Mouse (Mus musculus): ENCODE measurements at regions not wholly inside any gene's neighbourhood (a gene's known extent, or its start where the extent isn't known, plus 50 kb on each side); places are given as distances from the start of the nearest gene placed in this dataset.
"Not testable (repeated sequence)": the region's sequence is repeated elsewhere in the genome, so short reads cannot be mapped to it uniquely, and the experiment has no call there.

GRCm38 (mm10) chr11:12913401-12913800 lies 448.6 kb upstream of the Cobl start:
- DNase-seq (ENCODE audit: low read depth), result not testable (repeated sequence)

- no peak for TF ChIP-seq CTCF (IDR thresholded peaks at IDR 0.05; ENCODE audit: borderline replicate concordance, extremely low read depth, insufficient read depth, insufficient read length)
- TF ChIP-seq POLR2A (IDR thresholded peaks at IDR 0.05; ENCODE audit: borderline replicate concordance, extremely low read depth, insufficient read depth, insufficient read length, poor library complexity, severe bottlenecking), result no peak
Measured at GRCm38 (mm10) chr11:12873712-12874111, 409.0 kb upstream of the Cobl start.

DNA sequence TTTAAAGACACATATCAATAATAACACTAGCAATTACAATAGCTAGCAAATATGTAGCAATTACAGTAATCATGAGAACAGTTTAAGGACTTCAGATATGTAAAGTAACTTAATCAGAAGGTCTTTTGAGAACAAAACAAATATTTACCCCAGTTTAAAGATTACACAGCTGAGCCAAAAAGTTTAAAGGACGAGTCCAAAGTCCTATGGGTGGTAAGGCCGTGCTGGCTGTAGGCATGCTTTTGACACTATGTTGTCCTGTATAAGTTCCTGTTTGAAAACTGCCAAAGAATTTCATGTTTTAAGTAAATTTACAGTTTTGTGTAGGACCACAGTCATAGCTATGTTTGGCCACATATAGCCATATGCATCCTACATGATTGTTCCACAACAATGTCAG lies 408.0 kb upstream of the Cobl start:
- TF ChIP-seq CTCF (IDR thresholded peaks at IDR 0.05; ENCODE audit: borderline replicate concordance, extremely low read depth, insufficient read depth, insufficient read length) (no peak), POLR2A (IDR thresholded peaks at IDR 0.05; ENCODE audit: borderline replicate concordance, extremely low read depth, insufficient read depth, insufficient read length, poor library complexity, severe bottlenecking) (no peak)

More at GRCm38 (mm10) chr11:12873712-12874111, 409.0 kb upstream of the Cobl start:
- DNase-seq (ENCODE audit: low read depth), result no peak

DNA sequence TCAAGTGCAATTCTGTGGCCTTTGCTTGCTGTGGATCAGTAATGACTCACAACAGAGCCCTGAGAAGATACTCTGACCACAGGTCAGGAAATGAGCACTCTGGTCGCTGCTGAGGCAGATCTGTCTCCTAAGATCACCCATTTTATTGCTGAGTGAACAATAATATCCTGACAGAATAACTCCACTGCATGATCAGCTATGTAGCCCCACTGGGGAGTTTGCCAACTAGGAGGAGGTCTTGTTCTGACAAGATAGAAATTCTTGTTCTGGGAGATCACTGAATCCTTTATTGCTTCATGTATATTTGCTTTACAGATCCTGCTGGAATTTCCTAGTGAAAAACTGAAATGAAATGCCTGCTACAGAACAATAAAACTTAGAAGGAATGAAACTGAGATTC lies 407.6 kb upstream of the Cobl start:
- DNase-seq (ENCODE audit: low read depth), result no peak
- no peak for TF ChIP-seq CTCF (IDR thresholded peaks at IDR 0.05; ENCODE audit: borderline replicate concordance, extremely low read depth, insufficient read depth, insufficient read length)
- TF ChIP-seq POLR2A (IDR thresholded peaks at IDR 0.05; ENCODE audit: borderline replicate concordance, extremely low read depth, insufficient read depth, insufficient read length, poor library complexity, severe bottlenecking), result no peak

More for the DNA sequence above, 408.0 kb upstream of the Cobl start:
- DNase-seq (ENCODE audit: low read depth), result no peak

DNA sequence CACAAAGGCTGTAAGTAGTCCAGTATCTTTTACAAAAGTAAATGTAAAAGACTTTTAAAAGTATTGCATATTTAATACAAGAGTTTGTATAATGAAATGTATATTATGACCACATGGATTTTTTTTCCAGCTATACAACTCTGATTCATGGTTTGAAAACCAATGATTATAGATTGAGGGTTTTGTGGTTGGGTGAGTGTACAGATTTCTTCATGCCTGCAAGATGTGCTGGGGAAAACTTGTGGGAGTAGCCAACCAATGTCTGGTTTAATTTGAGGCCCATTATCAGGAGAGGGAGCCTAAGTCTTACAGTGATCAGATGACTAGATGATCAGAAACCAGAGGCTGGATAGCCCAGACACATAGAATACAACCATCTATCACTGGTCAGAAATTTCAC lies 402.8 kb upstream of the Cobl start:
- no peak for TF ChIP-seq POLR2A (IDR thresholded peaks at IDR 0.05; ENCODE audit: borderline replicate concordance, extremely low read depth, insufficient read depth, insufficient read length, poor library complexity, severe bottlenecking)
- TF ChIP-seq CTCF (IDR thresholded peaks at IDR 0.05; ENCODE audit: borderline replicate concordance, extremely low read depth, insufficient read depth, insufficient read length), result no peak
- no peak for DNase-seq (ENCODE audit: low read depth)

DNA sequence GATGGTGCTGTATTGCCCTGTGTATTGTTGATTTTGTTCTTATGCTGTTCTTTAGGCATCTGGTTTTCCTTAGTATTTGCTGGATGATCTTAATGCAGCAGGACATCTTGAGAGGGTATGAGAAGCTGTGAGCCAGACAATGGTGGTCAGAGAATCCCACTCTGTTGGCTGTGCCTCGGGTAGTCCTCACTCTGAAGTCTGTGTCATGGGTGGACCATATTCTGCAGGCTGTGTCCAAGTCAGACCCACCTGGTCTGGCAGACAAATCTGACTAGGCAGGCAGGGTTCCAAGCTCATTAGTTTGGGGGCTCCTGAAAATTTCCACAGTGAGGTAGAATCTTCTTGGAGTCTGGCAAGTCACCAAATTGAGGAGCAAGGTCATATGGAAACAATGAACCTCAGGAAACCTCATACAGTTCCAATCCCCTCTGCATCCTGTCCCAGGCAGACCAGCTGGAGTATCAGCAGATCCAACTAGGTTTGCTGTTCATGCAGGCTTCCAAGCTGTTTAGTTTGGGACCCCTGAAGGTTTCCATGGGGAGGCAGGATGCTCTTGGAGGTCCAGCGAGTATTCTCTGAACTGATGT lies 400.4 kb upstream of the Cobl start:
- no peak for DNase-seq (ENCODE audit: low read depth)
- no peak for TF ChIP-seq CTCF (IDR thresholded peaks at IDR 0.05; ENCODE audit: borderline replicate concordance, extremely low read depth, insufficient read depth, insufficient read length)
- TF ChIP-seq POLR2A (IDR thresholded peaks at IDR 0.05; ENCODE audit: borderline replicate concordance, extremely low read depth, insufficient read depth, insufficient read length, poor library complexity, severe bottlenecking), result no peak

- no peak for DNase-seq (ENCODE audit: low read depth)
Measured at GRCm38 (mm10) chr11:12859344-12859930, 394.7 kb upstream of the Cobl start.

GRCm38 (mm10) chr11:12858274-12858884 lies 393.6 kb upstream of the Cobl start:
- TF ChIP-seq POLR2A (IDR thresholded peaks at IDR 0.05; ENCODE audit: borderline replicate concordance, extremely low read depth, insufficient read depth, insufficient read length, poor library complexity, severe bottlenecking) (no peak), CTCF (IDR thresholded peaks at IDR 0.05; ENCODE audit: borderline replicate concordance, extremely low read depth, insufficient read depth, insufficient read length) (no peak)
- DNase-seq (ENCODE audit: low read depth), result no peak

More at GRCm38 (mm10) chr11:12859344-12859930, 394.7 kb upstream of the Cobl start:
- TF ChIP-seq CTCF (IDR thresholded peaks at IDR 0.05; ENCODE audit: borderline replicate concordance, extremely low read depth, insufficient read depth, insufficient read length), result no peak

- TF ChIP-seq CTCF (IDR thresholded peaks at IDR 0.05; ENCODE audit: borderline replicate concordance, extremely low read depth, insufficient read depth, insufficient read length) (no peak), POLR2A (IDR thresholded peaks at IDR 0.05; ENCODE audit: borderline replicate concordance, extremely low read depth, insufficient read depth, insufficient read length, poor library complexity, severe bottlenecking) (no peak)
- DNase-seq (ENCODE audit: low read depth), result no peak
Measured at GRCm38 (mm10) chr11:12857358-12858199, 392.8 kb upstream of the Cobl start.

GRCm38 (mm10) chr11:12847793-12848192 lies 383.0 kb upstream of the Cobl start:
- TF ChIP-seq CTCF (IDR thresholded peaks at IDR 0.05; ENCODE audit: borderline replicate concordance, extremely low read depth, insufficient read depth, insufficient read length), result no peak
- no peak for TF ChIP-seq POLR2A (IDR thresholded peaks at IDR 0.05; ENCODE audit: borderline replicate concordance, extremely low read depth, insufficient read depth, insufficient read length, poor library complexity, severe bottlenecking)
- no peak for DNase-seq (ENCODE audit: low read depth)

DNA sequence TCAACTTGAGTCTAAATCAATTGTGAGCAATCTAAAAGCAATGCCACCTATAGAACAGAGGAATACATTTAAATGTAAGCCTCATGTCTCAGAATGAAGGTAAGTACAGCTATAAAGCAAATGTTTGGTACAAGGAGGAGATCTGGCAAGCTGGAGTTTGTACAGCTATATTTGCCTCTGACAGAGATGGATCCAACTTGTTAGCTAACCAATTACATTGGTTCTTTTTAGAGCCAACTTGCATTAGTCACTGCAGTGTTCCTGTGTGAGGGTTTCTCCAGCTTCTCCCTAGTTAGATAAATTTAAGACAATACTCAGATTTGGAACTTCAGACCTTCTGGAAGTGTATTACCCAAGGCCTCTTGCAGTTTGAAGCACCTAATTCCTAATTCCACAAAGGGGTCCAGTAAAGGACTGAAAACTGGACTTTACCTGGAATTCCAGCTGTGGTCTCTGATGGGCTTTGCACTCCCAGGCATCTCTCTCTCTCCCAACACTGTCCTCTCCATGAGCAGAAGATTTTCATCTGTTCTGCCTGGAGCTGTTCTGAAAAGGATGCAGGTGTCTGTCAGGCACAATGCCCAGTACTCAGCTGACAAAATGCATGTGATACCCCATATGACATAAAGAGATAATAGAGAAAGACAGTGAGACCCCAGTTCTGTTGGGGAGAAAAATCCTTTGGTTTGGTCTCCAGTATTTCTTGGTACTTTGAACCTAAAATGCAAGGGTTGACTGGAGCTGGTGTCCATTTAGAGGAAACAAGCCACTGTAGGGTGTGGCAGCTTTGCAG lies 379.1 kb upstream of the Cobl start:
- DNase-seq (ENCODE audit: low read depth), result no peak
- TF ChIP-seq CTCF (IDR thresholded peaks at IDR 0.05; ENCODE audit: borderline replicate concordance, extremely low read depth, insufficient read depth, insufficient read length) (no peak), POLR2A (IDR thresholded peaks at IDR 0.05; ENCODE audit: borderline replicate concordance, extremely low read depth, insufficient read depth, insufficient read length, poor library complexity, severe bottlenecking) (no peak)

All from brain, embryonic 14.5 days (tissue).